Mouse (Mus musculus) lung, embryonic 15.5 days (tissue): ENCODE results near the gene Arpc4. TPM values are rescaled to one million over a fixed set of nuclear protein-coding genes. Genes with fewer than 3 reads are reported as not detected.
A peak's percentile ranks its signal among the peaks of the same experiment; 100 is the strongest.

Experiments
- ATAC-seq: fragments of 200-750 bp; cut with Nextera tagmentation; 2 replicates; pipeline ENCODE4 v1.8.0; 2017; ENCODE audit warnings: moderate number of reproducible peaks, borderline replicate concordance; ENCODE audit not compliant: low FRiP score, low TSS enrichment; ENCODE audit errors: extremely low read depth
- H3K27ac ChIP-seq: fragments of 300-500 bp; sonication (generic); 2 replicates; pipeline ENCODE4 v1.5.1; 2015; ENCODE audit warnings: moderate library complexity, mild to moderate bottlenecking, inconsistent platforms
- H3K27me3 ChIP-seq: fragments of 300-500 bp; sonication (generic); 2 replicates; pipeline ENCODE4 v1.6.1; 2015; ENCODE audit warnings: inconsistent platforms
- H3K36me3 ChIP-seq: fragments of 300-500 bp; sonication (generic); 2 replicates; pipeline ENCODE4 v1.6.1; 2015; ENCODE audit warnings: inconsistent platforms
- H3K4me1 ChIP-seq: fragments of 300-500 bp; sonication (generic); 2 replicates; pipeline ENCODE4 v1.6.1; 2015; ENCODE audit warnings: inconsistent platforms
- H3K4me2 ChIP-seq: fragments of 300-500 bp; sonication (generic); 2 replicates; pipeline ENCODE4 v1.6.1; 2015; ENCODE audit warnings: inconsistent platforms, mild to moderate bottlenecking, moderate library complexity
- H3K4me3 ChIP-seq: fragments of 300-500 bp; sonication (generic); 2 replicates; pipeline ENCODE4 v1.5.1; 2015; ENCODE audit warnings: mild to moderate bottlenecking, inconsistent platforms
- H3K9ac ChIP-seq: fragments of 300-500 bp; sonication (generic); 2 replicates; pipeline ENCODE4 v1.6.1; 2015; ENCODE audit warnings: inconsistent platforms
- H3K9me3 ChIP-seq: fragments of 300-500 bp; sonication (generic); 2 replicates; pipeline ENCODE4 v1.6.1; 2016; ENCODE audit warnings: inconsistent platforms
- WGBS: fragments of 180-500 bp; shearing (Covaris S2); methylation state at CpG from one replicate; pipeline ENCODE4 v1.1.7; 2015; 5-methylcytosine and 5-hydroxymethylcytosine counted together
- polyA plus RNA-seq: library from polyadenylated mRNA; unstranded; fragments of >200 nt; fragmentation: Nextera tagmentation; extraction: Ambion mirVana; gene quantifications from 2 replicates; pipeline ENCODE4 v1.2.1, GENCODE M21; 2015

Gene Arpc4
- polyA plus RNA-seq, 1 experiment from 2014 or later: 412 TPM

- no peak overlapping the region for H3K4me2 ChIP-seq
- H3K27ac ChIP-seq: no peak overlapping the region
- no peak overlapping the region for H3K9ac ChIP-seq
- 96% methylated on average over 1 of the region's 1 CpGs for WGBS
- H3K4me1 ChIP-seq: no peaks in the 10 kb centered on the region
- no peak overlapping the region for H3K4me3 ChIP-seq
- no peaks in the 10 kb centered on the region for H3K27me3 ChIP-seq
- peaks cover 47% of the 10 kb centered on the region for H3K36me3 ChIP-seq
- ATAC-seq: no peak
- H3K9me3 ChIP-seq: no peaks in the 10 kb centered on the region
Observed at GRCm38 (mm10) chr6:113367574-113367973, 10.3 kb upstream of the Arpc4 start.

GRCm38 (mm10) chr6:113368124-113368523 lies 9.8 kb upstream of the Arpc4 start:
- no peak overlapping the region for H3K27ac ChIP-seq

GRCm38 (mm10) chr6:113368577-113368976 lies 9.3 kb upstream of the Arpc4 start:
- ATAC-seq: no peak
- no peaks in the 10 kb centered on the region for H3K27me3 ChIP-seq
- no peaks in the 10 kb centered on the region for H3K4me1 ChIP-seq
- no peak overlapping the region for H3K27ac ChIP-seq
- H3K9me3 ChIP-seq: no peaks in the 10 kb centered on the region
- no peak overlapping the region for H3K9ac ChIP-seq
- WGBS: 78% methylated on average over 5 of the region's 5 CpGs
- peaks cover 52% of the 10 kb centered on the region for H3K36me3 ChIP-seq
- H3K4me3 ChIP-seq: no peak overlapping the region
- H3K4me2 ChIP-seq: no peak overlapping the region

More at GRCm38 (mm10) chr6:113368124-113368523, 9.8 kb upstream of the Arpc4 start:
- Histone ChIP-seq H3K9ac (no peak overlapping the region), H3K9me3 (no peaks in the 10 kb centered on the region), H3K4me1 (no peaks in the 10 kb centered on the region), H3K4me2 (no peak overlapping the region), H3K27me3 (no peaks in the 10 kb centered on the region), H3K4me3 (no peak overlapping the region), H3K36me3 (peaks cover 47% of the 10 kb centered on the region)
- ATAC-seq: no peak
- 84% methylated on average over 7 of the region's 7 CpGs for WGBS

GRCm38 (mm10) chr6:113370194-113370929 lies 7.6 kb upstream of the Arpc4 start:
- H3K9ac ChIP-seq: no peak overlapping the region
- peak overlapping the region; percentile 52 for H3K27ac ChIP-seq
- no peak for ATAC-seq
- no peaks in the 10 kb centered on the region for H3K27me3 ChIP-seq
- H3K4me1 ChIP-seq: no peaks in the 10 kb centered on the region
- peaks cover 65% of the 10 kb centered on the region for H3K36me3 ChIP-seq
- WGBS: 85% methylated on average over 20 of the region's 20 CpGs
- no peak overlapping the region for H3K4me3 ChIP-seq
- H3K4me2 ChIP-seq: no peak overlapping the region
- H3K9me3 ChIP-seq: no peaks in the 10 kb centered on the region

- no peak for ATAC-seq
- Histone ChIP-seq H3K27ac (no peak overlapping the region), H3K4me2 (no peak overlapping the region), H3K9me3 (no peaks in the 10 kb centered on the region), H3K9ac (no peak overlapping the region), H3K4me3 (no peak overlapping the region), H3K4me1 (peaks cover 7% of the 10 kb centered on the region), H3K36me3 (peaks cover 60% of the 10 kb centered on the region), H3K27me3 (no peaks in the 10 kb centered on the region)
- 86% methylated on average over 4 of the region's 4 CpGs for WGBS
Observed at GRCm38 (mm10) chr6:113373491-113373890, 4.4 kb upstream of the Arpc4 start.

GRCm38 (mm10) chr6:113377172-113377495 lies 781 bp upstream of the Arpc4 start:
- no peaks in the 10 kb centered on the region for H3K9me3 ChIP-seq
- peak overlapping the region; percentile 89 for H3K9ac ChIP-seq
- peak overlapping the region; percentile 74 for H3K4me2 ChIP-seq
- H3K36me3 ChIP-seq: peaks cover 44% of the 10 kb centered on the region
- WGBS: 3% methylated on average over 7 of the region's 7 CpGs
- no peaks in the 10 kb centered on the region for H3K27me3 ChIP-seq
- no peak; the same call in 1 of the 2 replicates for ATAC-seq
- peaks cover 24% of the 10 kb centered on the region for H3K4me1 ChIP-seq
- H3K4me3 ChIP-seq: peak overlapping the region; percentile 96
- peak overlapping the region; percentile 99 for H3K27ac ChIP-seq

GRCm38 (mm10) chr6:113379246-113379645 lies 1.3 kb downstream of the Arpc4 start:
- no peaks in the 10 kb centered on the region for H3K9me3 ChIP-seq
- WGBS: 69% methylated on average over 6 of the region's 6 CpGs
- no peak overlapping the region for H3K27ac ChIP-seq
- H3K9ac ChIP-seq: peak overlapping the region; percentile 89
- H3K4me2 ChIP-seq: peak overlapping the region; percentile 74
- peak overlapping the region; percentile 96 for H3K4me3 ChIP-seq
- peaks cover 24% of the 10 kb centered on the region for H3K4me1 ChIP-seq
- no peaks in the 10 kb centered on the region for H3K27me3 ChIP-seq
- ATAC-seq: no peak
- peaks cover 55% of the 10 kb centered on the region for H3K36me3 ChIP-seq

GRCm38 (mm10) chr6:113380480-113380879 lies 2.6 kb downstream of the Arpc4 start:
- Histone ChIP-seq H3K9me3 (no peaks in the 10 kb centered on the region), H3K36me3 (peaks cover 55% of the 10 kb centered on the region), H3K4me2 (no peak overlapping the region), H3K4me1 (peaks cover 24% of the 10 kb centered on the region), H3K4me3 (no peak overlapping the region), H3K27ac (no peak overlapping the region), H3K27me3 (no peaks in the 10 kb centered on the region), H3K9ac (no peak overlapping the region)
- ATAC-seq: no peak
- WGBS: 92% methylated on average over 11 of the region's 11 CpGs

- H3K4me3 ChIP-seq: no peak overlapping the region
- H3K36me3 ChIP-seq: peaks cover 89% of the 10 kb centered on the region
- H3K9me3 ChIP-seq: no peaks in the 10 kb centered on the region
- H3K27me3 ChIP-seq: no peaks in the 10 kb centered on the region
- no peak for ATAC-seq
- no peak overlapping the region for H3K27ac ChIP-seq
- peaks cover 9% of the 10 kb centered on the region for H3K4me1 ChIP-seq
- H3K9ac ChIP-seq: no peak overlapping the region
- H3K4me2 ChIP-seq: no peak overlapping the region
- WGBS: 94% methylated on average over 8 of the region's 8 CpGs
Observed at GRCm38 (mm10) chr6:113384351-113384927, 6.5 kb downstream of the Arpc4 start.

GRCm38 (mm10) chr6:113385160-113385714 lies 7.3 kb downstream of the Arpc4 start:
- H3K4me1 ChIP-seq: 0 out of 2 replicates have a peak, but pooled peaks cover under 1% of the 10 kb centered on the region
- 75% methylated on average over 11 of the region's 11 CpGs for WGBS

GRCm38 (mm10) chr6:113386025-113386424 lies 8.1 kb downstream of the Arpc4 start:
- Histone ChIP-seq H3K9ac (no peak overlapping the region), H3K4me2 (no peak overlapping the region), H3K27ac (no peak overlapping the region), H3K4me1 (no peaks in the 10 kb centered on the region), H3K27me3 (no peaks in the 10 kb centered on the region), H3K9me3 (no peaks in the 10 kb centered on the region), H3K4me3 (no peak overlapping the region), H3K36me3 (peaks cover 89% of the 10 kb centered on the region)
- ATAC-seq: no peak
- 66% methylated on average over 3 of the region's 3 CpGs for WGBS

More at GRCm38 (mm10) chr6:113385160-113385714, 7.3 kb downstream of the Arpc4 start:
- Histone ChIP-seq H3K27me3 (no peaks in the 10 kb centered on the region), H3K27ac (no peak overlapping the region), H3K36me3 (peaks cover 96% of the 10 kb centered on the region), H3K4me3 (no peak overlapping the region), H3K9me3 (no peaks in the 10 kb centered on the region), H3K4me2 (no peak overlapping the region), H3K9ac (no peak overlapping the region)
- ATAC-seq: no peak

GRCm38 (mm10) chr6:113388960-113389359 lies 11.0 kb downstream of the Arpc4 start, which contains the start of gene Ttll3:
TSS of gene Ttll3 (plus strand) at chr6:113389260.
- 76% methylated on average over 8 of the region's 8 CpGs for WGBS
- H3K4me3 ChIP-seq: no peak within 1 kb of the TSS
- no peak within 1 kb of the TSS for H3K27ac ChIP-seq
- no peak within 1 kb of the TSS for H3K4me2 ChIP-seq
- ATAC-seq: no peak
- H3K9ac ChIP-seq: no peak within 1 kb of the TSS
- H3K36me3 ChIP-seq: peaks cover 61% of the 10 kb centered on the region
- no peaks in the 10 kb centered on the region for H3K9me3 ChIP-seq
- H3K4me1 ChIP-seq: peaks cover 9% of the 10 kb centered on the region
- H3K27me3 ChIP-seq: no peaks in the 10 kb centered on the region
